Mouse (Mus musculus): ENCODE measurements around the gene Efna5. TPM values are rescaled to one million over a fixed set of nuclear protein-coding genes. Genes with fewer than 3 reads are reported as not detected.
A peak's percentile ranks its signal among the peaks of the same experiment; 100 is the strongest.

Gene Efna5
- polyA plus RNA-seq, 1 experiment from 2014 or later = 56.6 TPM

DNA sequence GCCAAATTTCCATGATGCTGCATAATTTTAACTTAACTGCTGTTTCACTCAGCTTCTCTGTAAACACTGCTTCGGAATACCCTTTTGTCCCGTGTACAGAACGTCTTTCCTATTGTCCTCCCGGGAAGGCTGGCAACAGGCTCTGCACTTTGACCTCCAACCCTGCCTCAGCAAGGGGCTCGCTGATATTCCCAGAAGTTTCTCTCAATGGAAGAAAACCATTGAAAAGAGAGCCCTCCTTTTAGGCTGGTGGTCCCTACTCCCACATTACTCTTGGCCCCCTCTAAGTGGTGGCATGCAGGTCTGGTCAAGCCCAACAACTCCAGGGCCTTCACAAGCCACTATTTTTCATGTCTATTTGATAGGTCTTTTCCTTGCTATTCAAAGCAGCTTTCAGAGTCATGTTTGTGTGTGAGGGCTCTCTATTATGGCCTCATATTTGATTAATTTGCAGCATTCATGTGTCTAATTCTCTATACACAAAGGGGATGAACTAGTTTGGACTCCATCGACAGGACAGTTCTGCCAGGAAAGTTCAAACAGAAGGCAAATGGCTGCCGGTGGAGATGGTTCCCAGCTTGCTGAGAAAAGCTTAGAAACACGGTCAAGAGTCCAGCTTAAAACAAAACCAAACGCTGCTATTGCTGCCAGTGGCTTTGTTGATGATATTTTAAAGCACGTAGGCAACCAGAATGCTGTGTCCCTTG lies 103.1 kb downstream of the Efna5 start:
- Histone ChIP-seq H3K4me1 (ENCODE audit: control insufficient read depth, insufficient read depth, low read length) (peaks cover 15% of the 10 kb centered on the region), H3K4me3 (ENCODE audit: low read depth, low read length) (no peak overlapping the region), H3K27ac (replicated peaks; ENCODE audit: low read depth, low read length) (no peak overlapping the region), H3K9ac (ENCODE audit: low read depth, low read length) (no peak overlapping the region), H3K27me3 (replicated peaks; ENCODE audit: control insufficient read depth, insufficient read depth, low read length) (no peaks in the 10 kb centered on the region), H3K36me3 (ENCODE audit: control insufficient read depth, insufficient read depth, low read length) (no peaks in the 10 kb centered on the region), H3K4me2 (ENCODE audit: low read depth, low read length) (no peak overlapping the region), H3K9me3 (ENCODE audit: control insufficient read depth, low read length) (no peaks in the 10 kb centered on the region)
- WGBS = 42% methylated on average over 10 of the region's 10 CpGs
- ATAC-seq (ENCODE audit: low read depth) (no peak), DNase-seq (ENCODE audit: low spot score) (no peak)

DNA sequence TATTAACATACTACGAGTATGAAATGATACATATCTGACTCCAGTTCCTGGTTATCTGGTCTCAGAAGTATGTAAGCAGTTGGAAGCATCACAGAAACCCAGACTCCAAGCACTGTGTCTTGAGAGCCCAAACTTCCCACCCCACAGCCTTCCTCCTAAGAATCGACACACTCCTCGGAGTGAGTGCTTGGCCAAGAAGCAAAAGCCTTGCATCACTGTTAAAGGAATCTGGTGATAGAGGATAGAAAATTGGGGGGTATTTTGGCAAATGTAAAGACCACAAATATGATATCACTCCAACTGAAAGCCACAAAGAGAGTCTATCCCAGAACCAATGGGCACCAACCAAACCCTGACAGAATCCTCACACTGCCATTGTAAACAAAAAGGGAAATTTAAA lies 104.4 kb downstream of the Efna5 start:
- H3K36me3 ChIP-seq (ENCODE audit: control insufficient read depth, insufficient read depth, low read length) = no peaks in the 10 kb centered on the region
- H3K4me1 ChIP-seq (ENCODE audit: control insufficient read depth, insufficient read depth, low read length) = peaks cover 10% of the 10 kb centered on the region
- DNase-seq (ENCODE audit: low spot score) = peak; percentile 76
- no peak overlapping the region for H3K4me2 ChIP-seq (ENCODE audit: low read depth, low read length)
- no peak overlapping the region for H3K27ac ChIP-seq (replicated peaks; ENCODE audit: low read depth, low read length)
- H3K9ac ChIP-seq (ENCODE audit: low read depth, low read length) = no peak overlapping the region
- no peaks in the 10 kb centered on the region for H3K27me3 ChIP-seq (replicated peaks; ENCODE audit: control insufficient read depth, insufficient read depth, low read length)
- 71% methylated on average over 3 of the region's 3 CpGs for WGBS
- ATAC-seq (ENCODE audit: low read depth) = no peak
- no peak overlapping the region for H3K4me3 ChIP-seq (ENCODE audit: low read depth, low read length)
- no peaks in the 10 kb centered on the region for H3K9me3 ChIP-seq (ENCODE audit: control insufficient read depth, low read length)

DNA sequence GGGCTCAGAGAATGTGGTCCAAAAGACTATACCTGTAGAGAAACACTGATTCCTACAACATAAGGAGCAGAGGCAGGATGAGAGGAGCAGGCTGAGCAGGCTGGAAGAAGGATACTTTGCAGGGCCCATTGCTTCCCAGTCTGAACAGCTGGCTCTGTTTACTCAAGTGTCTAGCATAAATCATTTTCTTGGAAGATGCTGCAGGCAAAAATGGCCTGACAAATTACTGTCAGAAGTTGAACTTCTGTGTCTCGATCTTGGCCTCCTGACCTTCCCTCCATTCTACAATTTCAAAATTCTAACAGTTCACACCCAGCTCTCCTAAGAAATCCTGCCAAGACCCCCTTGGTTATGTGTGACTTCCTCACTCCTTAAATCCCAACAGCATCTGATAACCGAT lies 105.1 kb downstream of the Efna5 start:
- WGBS = 23% methylated on average over 2 of the region's 2 CpGs
- DNase-seq (ENCODE audit: low spot score) = no peak
- no peak overlapping the region for H3K4me2 ChIP-seq (ENCODE audit: low read depth, low read length)

DNA sequence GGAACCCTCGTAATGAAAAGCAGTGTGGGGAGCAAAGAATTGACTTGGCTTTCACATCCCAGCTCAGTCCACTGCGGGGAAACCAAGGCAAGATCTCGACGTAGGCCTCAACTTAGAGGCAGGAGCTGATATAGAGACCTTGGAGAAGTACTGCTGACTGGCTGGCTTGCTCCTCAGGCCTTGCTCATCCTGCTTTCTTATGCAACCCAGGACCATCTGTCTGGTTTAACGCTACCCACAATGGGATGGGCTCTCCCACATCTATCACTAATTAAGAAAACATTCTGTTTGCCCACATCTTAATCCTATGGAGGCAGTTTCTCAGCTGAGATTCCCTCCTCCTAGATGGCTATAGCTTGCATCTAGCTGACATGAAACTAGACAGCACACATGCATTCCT lies 105.7 kb downstream of the Efna5 start:
- Histone ChIP-seq H3K27me3 (replicated peaks; ENCODE audit: control insufficient read depth, insufficient read depth, low read length) (no peaks in the 10 kb centered on the region), H3K4me1 (ENCODE audit: control insufficient read depth, insufficient read depth, low read length) (peaks cover 12% of the 10 kb centered on the region), H3K4me2 (ENCODE audit: low read depth, low read length) (no peak overlapping the region), H3K36me3 (ENCODE audit: control insufficient read depth, insufficient read depth, low read length) (no peaks in the 10 kb centered on the region), H3K27ac (replicated peaks; ENCODE audit: low read depth, low read length) (no peak overlapping the region), H3K9me3 (ENCODE audit: control insufficient read depth, low read length) (no peaks in the 10 kb centered on the region), H3K4me3 (ENCODE audit: low read depth, low read length) (no peak overlapping the region), H3K9ac (ENCODE audit: low read depth, low read length) (no peak overlapping the region)
- 84% methylated on average over 5 of the region's 5 CpGs for WGBS
- ATAC-seq (ENCODE audit: low read depth) (no peak), DNase-seq (ENCODE audit: low spot score) (no peak)

More for the DNA sequence above, 105.1 kb downstream of the Efna5 start:
- no peak overlapping the region for H3K9ac ChIP-seq (ENCODE audit: low read depth, low read length)
- H3K27me3 ChIP-seq (replicated peaks; ENCODE audit: control insufficient read depth, insufficient read depth, low read length) = no peaks in the 10 kb centered on the region
- no peaks in the 10 kb centered on the region for H3K9me3 ChIP-seq (ENCODE audit: control insufficient read depth, low read length)
- no peaks in the 10 kb centered on the region for H3K36me3 ChIP-seq (ENCODE audit: control insufficient read depth, insufficient read depth, low read length)
- ATAC-seq (ENCODE audit: low read depth) = no peak
- H3K4me1 ChIP-seq (ENCODE audit: control insufficient read depth, insufficient read depth, low read length) = peaks cover 10% of the 10 kb centered on the region
- H3K27ac ChIP-seq (replicated peaks; ENCODE audit: low read depth, low read length) = no peak overlapping the region
- no peak overlapping the region for H3K4me3 ChIP-seq (ENCODE audit: low read depth, low read length)

DNA sequence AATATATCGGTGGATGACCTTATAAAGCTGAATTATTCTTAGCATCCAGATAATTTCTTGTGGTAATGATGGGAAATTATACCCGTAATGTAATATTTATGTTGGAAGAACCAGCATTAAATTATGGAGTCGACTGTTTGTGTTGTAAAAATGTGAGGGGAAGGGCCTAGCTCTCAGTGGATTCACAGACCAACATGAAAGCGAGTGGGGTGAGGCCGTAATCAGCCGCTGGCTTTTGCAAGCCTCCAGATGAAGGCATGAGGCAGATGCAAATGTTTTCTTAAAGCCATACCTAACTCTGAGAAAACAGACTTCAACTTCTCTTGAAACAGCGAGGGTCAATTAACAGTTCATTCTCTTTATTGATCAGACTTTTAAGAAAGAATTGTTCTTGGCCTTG lies 106.4 kb downstream of the Efna5 start:
- Histone ChIP-seq H3K4me2 (ENCODE audit: low read depth, low read length) (no peak overlapping the region), H3K27me3 (replicated peaks; ENCODE audit: control insufficient read depth, insufficient read depth, low read length) (no peaks in the 10 kb centered on the region), H3K9ac (ENCODE audit: low read depth, low read length) (no peak overlapping the region), H3K4me3 (ENCODE audit: low read depth, low read length) (no peak overlapping the region), H3K36me3 (ENCODE audit: control insufficient read depth, insufficient read depth, low read length) (no peaks in the 10 kb centered on the region), H3K27ac (replicated peaks; ENCODE audit: low read depth, low read length) (no peak overlapping the region), H3K9me3 (ENCODE audit: control insufficient read depth, low read length) (no peaks in the 10 kb centered on the region), H3K4me1 (ENCODE audit: control insufficient read depth, insufficient read depth, low read length) (peaks cover 14% of the 10 kb centered on the region)
- ATAC-seq (ENCODE audit: low read depth) = no peak
- DNase-seq (ENCODE audit: low spot score) = peak; percentile 58
- 78% methylated on average over 7 of the region's 7 CpGs for WGBS

DNA sequence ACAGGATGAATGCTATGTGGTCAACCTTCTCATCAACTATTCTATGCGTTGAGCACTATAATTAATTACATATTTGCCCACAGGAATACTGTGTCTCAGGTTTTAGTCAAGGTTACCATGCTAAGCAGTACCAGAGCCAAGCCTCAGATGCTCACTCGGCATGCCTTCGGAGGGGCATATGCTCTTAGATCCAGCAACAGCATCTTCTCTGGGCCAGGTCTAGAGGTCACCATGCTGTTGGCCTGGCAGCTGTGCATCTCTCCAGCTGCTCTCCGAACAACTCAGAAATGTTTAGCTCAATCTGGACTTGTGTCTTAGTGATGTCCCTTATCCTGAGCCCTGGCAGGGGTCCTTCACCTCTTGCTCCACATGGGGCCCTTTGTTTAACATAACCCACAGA lies 114.4 kb downstream of the Efna5 start:
- H3K9ac ChIP-seq (ENCODE audit: low read depth, low read length) = no peak overlapping the region
- no peak overlapping the region for H3K4me3 ChIP-seq (ENCODE audit: low read depth, low read length)
- DNase-seq (ENCODE audit: low spot score) (no peak), ATAC-seq (ENCODE audit: low read depth) (no peak)
- H3K9me3 ChIP-seq (ENCODE audit: control insufficient read depth, low read length) = no peaks in the 10 kb centered on the region
- H3K27ac ChIP-seq (replicated peaks; ENCODE audit: low read depth, low read length) = no peak overlapping the region
- H3K36me3 ChIP-seq (ENCODE audit: control insufficient read depth, insufficient read depth, low read length) = no peaks in the 10 kb centered on the region
- H3K4me2 ChIP-seq (ENCODE audit: low read depth, low read length) = no peak overlapping the region
- no peaks in the 10 kb centered on the region for H3K27me3 ChIP-seq (replicated peaks; ENCODE audit: control insufficient read depth, insufficient read depth, low read length)
- H3K4me1 ChIP-seq (ENCODE audit: control insufficient read depth, insufficient read depth, low read length) = peaks cover 13% of the 10 kb centered on the region; the same call in 1 of the 2 replicates
- WGBS = 34% methylated on average over 4 of the region's 4 CpGs

DNA sequence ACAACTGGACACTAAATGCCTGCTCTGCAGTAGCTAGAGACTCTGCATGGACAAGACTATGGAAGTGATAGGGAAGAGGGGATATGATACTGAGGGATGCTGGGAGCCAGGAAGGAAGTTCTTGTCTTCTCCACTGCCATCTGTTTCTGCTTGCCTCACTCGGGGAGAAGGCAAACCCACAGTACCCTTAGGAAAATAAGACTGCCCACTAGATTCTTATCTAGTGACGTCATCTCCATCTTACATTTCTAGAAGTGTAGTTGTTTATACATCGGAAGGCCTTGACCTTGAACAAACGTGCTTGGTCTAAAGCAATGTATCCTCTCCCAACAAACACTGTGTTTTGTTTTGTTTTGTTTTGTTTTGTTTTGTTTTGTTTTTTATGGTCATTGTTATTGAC lies 116.0 kb downstream of the Efna5 start:
- H3K27ac ChIP-seq (replicated peaks; ENCODE audit: low read depth, low read length) = no peak overlapping the region
- H3K4me2 ChIP-seq (ENCODE audit: low read depth, low read length) = no peak overlapping the region
- no peak overlapping the region for H3K4me3 ChIP-seq (ENCODE audit: low read depth, low read length)
- H3K27me3 ChIP-seq (replicated peaks; ENCODE audit: control insufficient read depth, insufficient read depth, low read length) = no peaks in the 10 kb centered on the region
- WGBS = 36% methylated on average over 4 of the region's 4 CpGs
- H3K9ac ChIP-seq (ENCODE audit: low read depth, low read length) = no peak overlapping the region
- no peak for ATAC-seq (ENCODE audit: low read depth)
- H3K9me3 ChIP-seq (ENCODE audit: control insufficient read depth, low read length) = no peaks in the 10 kb centered on the region
- DNase-seq (ENCODE audit: low spot score) = no peak
- H3K36me3 ChIP-seq (ENCODE audit: control insufficient read depth, insufficient read depth, low read length) = no peaks in the 10 kb centered on the region
- peaks cover 18% of the 10 kb centered on the region; the same call in 1 of the 2 replicates for H3K4me1 ChIP-seq (ENCODE audit: control insufficient read depth, insufficient read depth, low read length)

DNA sequence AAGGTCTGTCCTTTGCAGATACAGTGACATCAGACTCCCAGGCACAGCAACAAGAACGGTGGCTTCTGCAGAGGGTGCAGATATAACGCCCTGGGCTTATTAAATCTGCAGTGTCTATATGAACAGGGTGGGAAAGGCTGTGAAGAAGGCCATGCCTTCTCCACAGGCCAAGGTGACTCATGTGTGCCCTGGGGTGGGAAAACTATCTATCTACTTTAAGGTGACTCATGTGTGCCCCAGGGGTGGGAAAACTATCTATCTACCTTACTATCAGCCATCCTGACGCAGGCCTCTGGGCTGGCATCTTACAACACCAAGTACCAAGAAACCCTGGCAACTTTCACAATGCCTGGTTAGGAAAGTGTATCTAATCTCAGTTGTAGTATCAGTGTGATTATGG lies 124.2 kb downstream of the Efna5 start:
- ATAC-seq (ENCODE audit: low read depth) (0 out of 2 replicates have a peak, but pooled peaks have one; percentile 26), DNase-seq (ENCODE audit: low spot score) (no peak)
- WGBS = 84% methylated on average over 3 of the region's 3 CpGs
- no peak overlapping the region for H3K4me2 ChIP-seq (ENCODE audit: low read depth, low read length)
- no peak overlapping the region for H3K4me3 ChIP-seq (ENCODE audit: low read depth, low read length)
- peaks cover 16% of the 10 kb centered on the region for H3K4me1 ChIP-seq (ENCODE audit: control insufficient read depth, insufficient read depth, low read length)
- no peaks in the 10 kb centered on the region for H3K9me3 ChIP-seq (ENCODE audit: control insufficient read depth, low read length)
- H3K9ac ChIP-seq (ENCODE audit: low read depth, low read length) = no peak overlapping the region
- H3K27ac ChIP-seq (replicated peaks; ENCODE audit: low read depth, low read length) = no peak overlapping the region
- H3K27me3 ChIP-seq (replicated peaks; ENCODE audit: control insufficient read depth, insufficient read depth, low read length) = no peaks in the 10 kb centered on the region
- H3K36me3 ChIP-seq (ENCODE audit: control insufficient read depth, insufficient read depth, low read length) = no peaks in the 10 kb centered on the region

DNA sequence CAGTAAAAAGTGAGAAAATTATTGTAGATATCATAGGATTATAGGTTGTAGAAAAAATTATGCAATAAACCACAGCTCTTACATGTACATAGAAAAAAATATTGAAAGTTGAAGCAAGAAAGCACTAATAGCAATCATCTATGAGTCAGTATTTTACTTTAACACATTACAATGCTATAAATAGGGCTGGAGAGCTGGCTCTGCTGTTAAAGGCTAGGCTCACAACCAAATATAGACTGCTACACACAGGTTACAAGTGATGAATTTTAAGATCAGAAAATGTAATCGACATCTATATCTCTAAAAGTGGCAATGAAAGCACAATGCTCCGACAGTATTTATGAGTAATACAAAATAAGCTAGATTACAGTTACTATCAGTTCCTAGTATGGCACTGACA lies 125.5 kb downstream of the Efna5 start:
- no peaks in the 10 kb centered on the region for H3K36me3 ChIP-seq (ENCODE audit: control insufficient read depth, insufficient read depth, low read length)
- no peak for ATAC-seq (ENCODE audit: low read depth)
- WGBS = 97% methylated on average over 2 of the region's 2 CpGs
- H3K9me3 ChIP-seq (ENCODE audit: control insufficient read depth, low read length) = no peaks in the 10 kb centered on the region
- no peaks in the 10 kb centered on the region for H3K27me3 ChIP-seq (replicated peaks; ENCODE audit: control insufficient read depth, insufficient read depth, low read length)
- no peak overlapping the region for H3K27ac ChIP-seq (replicated peaks; ENCODE audit: low read depth, low read length)
- H3K9ac ChIP-seq (ENCODE audit: low read depth, low read length) = no peak overlapping the region
- no peak overlapping the region for H3K4me3 ChIP-seq (ENCODE audit: low read depth, low read length)
- no peak for DNase-seq (ENCODE audit: low spot score)
- peaks cover 10% of the 10 kb centered on the region for H3K4me1 ChIP-seq (ENCODE audit: control insufficient read depth, insufficient read depth, low read length)
- no peak overlapping the region for H3K4me2 ChIP-seq (ENCODE audit: low read depth, low read length)

Measured in embryonic facial prominence, embryonic 14.5 days (tissue).